Mouse (Mus musculus) stomach, postnatal 0 days (tissue): ENCODE measurements around the gene Timm8a2. TPM values are rescaled to one million over a fixed set of nuclear protein-coding genes. Genes with fewer than 3 reads are reported as not detected.

Experiments used
- ATAC-seq: fragments of 200-750 bp; cut with Nextera tagmentation; 2 replicates; pipeline ENCODE4 v1.8.0; 2017; ENCODE audit not compliant: low FRiP score, low TSS enrichment
- DNase-seq: peaks from one replicate; pipeline ENCODE4 v3.0.0-alpha.2; 2016; ENCODE audit warnings: low spot score
- H3K27ac ChIP-seq: fragments of 300-500 bp; sonication (generic); replicated peaks from 2 replicates; pipeline ENCODE4 v1.5.1; 2014; ENCODE audit warnings: mild to moderate bottlenecking, control low read depth
- H3K27me3 ChIP-seq: fragments of 300-500 bp; sonication (generic); 2 replicates; pipeline ENCODE4 v1.6.1; 2014; ENCODE audit warnings: low read length; ENCODE audit not compliant: control insufficient read depth, insufficient read depth
- H3K36me3 ChIP-seq: fragments of 300-500 bp; sonication (generic); 2 replicates; pipeline ENCODE4 v1.6.1; 2014; ENCODE audit warnings: low read length, mixed read lengths; ENCODE audit not compliant: control insufficient read depth, insufficient read depth
- H3K4me1 ChIP-seq: fragments of 300-500 bp; sonication (generic); replicated peaks from 2 replicates; pipeline ENCODE4 v1.6.1; 2014; ENCODE audit warnings: antibody characterized with exemption; ENCODE audit not compliant: control insufficient read depth, insufficient read depth
- H3K4me2 ChIP-seq: fragments of 300-500 bp; sonication (generic); replicated peaks from 2 replicates; pipeline ENCODE4 v1.6.1; 2014; ENCODE audit warnings: low read depth, mild to moderate bottlenecking, control low read depth, moderate library complexity
- H3K4me3 ChIP-seq: fragments of 300-500 bp; sonication (generic); 2 replicates; pipeline ENCODE4 v1.5.1; 2014; ENCODE audit warnings: low read depth, low read length, control low read depth
- H3K9ac ChIP-seq: fragments of 300-500 bp; sonication (generic); 2 replicates; pipeline ENCODE4 v1.6.1; 2014; ENCODE audit warnings: mild to moderate bottlenecking, low read length, control low read depth, mixed read lengths
- H3K9me3 ChIP-seq: fragments of 300-500 bp; sonication (generic); 2 replicates; pipeline ENCODE4 v1.6.1; 2016; ENCODE audit warnings: low read length; ENCODE audit not compliant: control insufficient read depth
- CTCF ChIP-seq: IDR thresholded peaks from 2 replicates; pipeline ENCODE4 v1.5.1; 2016; ENCODE audit warnings: antibody characterized with exemption, low read depth, mild to moderate bottlenecking, moderate library complexity
- EP300 ChIP-seq: optimal IDR thresholded peaks from 2 replicates; pipeline ENCODE3; 2016; ENCODE audit warnings: antibody characterized with exemption
- WGBS: fragments of 180-500 bp; shearing (Covaris S2); extraction: QIAGEN DNeasy Blood & Tissue Kit; methylation state at CpG from one replicate; pipeline ENCODE4 v1.1.7; 2014; 5-methylcytosine and 5-hydroxymethylcytosine counted together
- polyA plus RNA-seq: library from polyadenylated mRNA; unstranded; fragments of >200 nt; fragmentation: Nextera tagmentation; extraction: Ambion mirVana; gene quantifications from 2 replicates; pipeline ENCODE4 v1.2.1, GENCODE M21; 2015

Timm8a2 gene
- polyA plus RNA-seq, 1 experiment from 2014 or later = not detected

GRCm38 (mm10) chr14:122012814-122013213 lies 21.7 kb upstream of the Timm8a2 start:
- Histone ChIP-seq H3K27me3 (no peaks in the 10 kb centered on the region), H3K27ac (no peak overlapping the region), H3K4me3 (no peak overlapping the region), H3K9me3 (no peaks in the 10 kb centered on the region), H3K9ac (no peak overlapping the region), H3K36me3 (no peaks in the 10 kb centered on the region), H3K4me1 (no peaks in the 10 kb centered on the region), H3K4me2 (no peak overlapping the region)
- TF ChIP-seq EP300 = no peak
- no peak for TF ChIP-seq CTCF
- DNase-seq = no peak
- ATAC-seq = no peak
- 64% methylated on average over 13 of the region's 13 CpGs for WGBS

GRCm38 (mm10) chr14:122013417-122013951 lies 21.0 kb upstream of the Timm8a2 start:
- no peaks in the 10 kb centered on the region for H3K9me3 ChIP-seq
- H3K27ac ChIP-seq = no peak overlapping the region
- no peak overlapping the region for H3K4me2 ChIP-seq
- no peak overlapping the region for H3K9ac ChIP-seq
- no peak for DNase-seq
- TF ChIP-seq CTCF = no peak
- no peak for TF ChIP-seq EP300
- 78% methylated on average over 14 of the region's 14 CpGs for WGBS
- ATAC-seq = no peak
- no peak overlapping the region for H3K4me3 ChIP-seq
- H3K36me3 ChIP-seq = no peaks in the 10 kb centered on the region
- no peaks in the 10 kb centered on the region for H3K27me3 ChIP-seq
- no peaks in the 10 kb centered on the region for H3K4me1 ChIP-seq

- Histone ChIP-seq H3K27me3 (no peaks in the 10 kb centered on the region), H3K36me3 (peaks cover 12% of the 10 kb centered on the region; the same call in 1 of the 2 replicates), H3K4me1 (no peaks in the 10 kb centered on the region), H3K4me3 (no peak overlapping the region), H3K9ac (no peak overlapping the region), H3K27ac (no peak overlapping the region), H3K4me2 (no peak overlapping the region), H3K9me3 (no peaks in the 10 kb centered on the region)
- no peak for DNase-seq
- TF ChIP-seq CTCF (no peak), EP300 (no peak)
- 81% methylated on average over 2 of the region's 2 CpGs for WGBS
- no peak for ATAC-seq
Measured at GRCm38 (mm10) chr14:122017958-122018357, 16.5 kb upstream of the Timm8a2 start.

GRCm38 (mm10) chr14:122019389-122019788 lies 15.1 kb upstream of the Timm8a2 start:
- ATAC-seq (no peak), DNase-seq (no peak)
- H3K9me3 ChIP-seq = no peaks in the 10 kb centered on the region
- no peaks in the 10 kb centered on the region for H3K4me1 ChIP-seq
- no peak overlapping the region for H3K4me2 ChIP-seq
- H3K4me3 ChIP-seq = no peak overlapping the region
- TF ChIP-seq EP300 (no peak), CTCF (no peak)
- WGBS = 88% methylated on average over 2 of the region's 2 CpGs
- no peak overlapping the region for H3K27ac ChIP-seq
- no peak overlapping the region for H3K9ac ChIP-seq
- no peaks in the 10 kb centered on the region for H3K27me3 ChIP-seq
- peaks cover 12% of the 10 kb centered on the region; the same call in 1 of the 2 replicates for H3K36me3 ChIP-seq

GRCm38 (mm10) chr14:122020567-122020966 lies 13.9 kb upstream of the Timm8a2 start:
- H3K4me1 ChIP-seq = no peaks in the 10 kb centered on the region
- H3K4me3 ChIP-seq = no peak overlapping the region
- DNase-seq (no peak), ATAC-seq (no peak)
- H3K9ac ChIP-seq = no peak overlapping the region
- H3K4me2 ChIP-seq = no peak overlapping the region
- peaks cover 12% of the 10 kb centered on the region; the same call in 1 of the 2 replicates for H3K36me3 ChIP-seq
- 90% methylated on average over 6 of the region's 6 CpGs for WGBS
- H3K9me3 ChIP-seq = no peaks in the 10 kb centered on the region
- no peak overlapping the region for H3K27ac ChIP-seq
- TF ChIP-seq EP300 (no peak), CTCF (no peak)
- no peaks in the 10 kb centered on the region for H3K27me3 ChIP-seq

GRCm38 (mm10) chr14:122023054-122023453 lies 11.4 kb upstream of the Timm8a2 start:
- 83% methylated on average over 1 of the region's 1 CpGs for WGBS
- H3K4me2 ChIP-seq = no peak overlapping the region
- H3K9ac ChIP-seq = no peak overlapping the region
- no peak overlapping the region for H3K4me3 ChIP-seq
- H3K4me1 ChIP-seq = no peaks in the 10 kb centered on the region
- TF ChIP-seq EP300 (no peak), CTCF (no peak)
- H3K27me3 ChIP-seq = no peaks in the 10 kb centered on the region
- peaks cover 12% of the 10 kb centered on the region; the same call in 1 of the 2 replicates for H3K36me3 ChIP-seq
- H3K27ac ChIP-seq = no peak overlapping the region
- H3K9me3 ChIP-seq = no peaks in the 10 kb centered on the region
- no peak for ATAC-seq
- no peak for DNase-seq
